Mouse (Mus musculus): ENCODE data around the gene Snrpn. TPM values are rescaled to one million over a fixed set of nuclear protein-coding genes. Genes with fewer than 3 reads are reported as not detected.
"Not testable (repeated sequence)": the region's sequence is repeated elsewhere in the genome, so short reads cannot be mapped to it uniquely, and the experiment has no call there.

Snrpn gene
- total RNA-seq (2014; rRNA removed) (398 and 399 TPM in 2 replicates), polyA plus RNA-seq (2015; fragmentation: Nextera tagmentation; extraction: Ambion mirVana) (678 and 847 TPM in 2 replicates)

GRCm38 (mm10) chr7:60139742-60140480 lies at the start of gene Snrpn:
TSS of gene Snrpn (minus strand) at chr7:60140219.
- WGBS = 43% methylated on average over 4 of the region's 4 CpGs
- 0 out of 2 replicates have a peak, but pooled peaks have one; percentile 8 for TF ChIP-seq CTCF (IDR thresholded peaks at IDR 0.05; ENCODE audit: low read depth)
- H3K9me3 ChIP-seq (ENCODE audit: low read length) = no peaks in the 10 kb centered on the region
- H3K27me3 ChIP-seq (ENCODE audit: insufficient read depth, low read length) = no peaks in the 10 kb centered on the region
- no peak within 1 kb of the TSS for H3K4me3 ChIP-seq (ENCODE audit: low read depth, low read length)
- H3K4me1 ChIP-seq (ENCODE audit: insufficient read depth) = no peaks in the 10 kb centered on the region
- no peak within 1 kb of the TSS for H3K4me2 ChIP-seq (ENCODE audit: low read depth)
- DNase-seq = peak; percentile 79
- ATAC-seq = peak; percentile 60
- H3K27ac ChIP-seq (ENCODE audit: low read depth, low read length) = no peak within 1 kb of the TSS
- no peak within 1 kb of the TSS for H3K9ac ChIP-seq
- H3K36me3 ChIP-seq (ENCODE audit: insufficient read depth) = no peaks in the 10 kb centered on the region

GRCm38 (mm10) chr7:60170250-60171185 lies 30.5 kb upstream of the Snrpn start:
- peak overlapping the region; percentile 57 for H3K27ac ChIP-seq (ENCODE audit: low read depth, low read length)
- H3K36me3 ChIP-seq (ENCODE audit: insufficient read depth) = no peaks in the 10 kb centered on the region
- no peak overlapping the region for H3K4me3 ChIP-seq (ENCODE audit: low read depth, low read length)
- ATAC-seq (peak; percentile 94), DNase-seq (peak; percentile 85)
- H3K4me2 ChIP-seq (ENCODE audit: low read depth) = peak overlapping the region; percentile 21; the same call in 1 of the 2 replicates
- no peak for TF ChIP-seq CTCF (IDR thresholded peaks at IDR 0.05; ENCODE audit: low read depth)
- no peaks in the 10 kb centered on the region for H3K27me3 ChIP-seq (ENCODE audit: insufficient read depth, low read length)
- WGBS = 48% methylated on average over 5 of the region's 5 CpGs
- H3K9me3 ChIP-seq (ENCODE audit: low read length) = no peaks in the 10 kb centered on the region
- H3K4me1 ChIP-seq (ENCODE audit: insufficient read depth) = no peaks in the 10 kb centered on the region
- peak overlapping the region; percentile 22; the same call in 1 of the 2 replicates for H3K9ac ChIP-seq

GRCm38 (mm10) chr7:60125332-60125731 lies 14.7 kb downstream of the Snrpn start:
- H3K9me3 ChIP-seq (ENCODE audit: low read length) = no peaks in the 10 kb centered on the region
- H3K9ac ChIP-seq = no peak overlapping the region
- ATAC-seq = no peak
- H3K4me3 ChIP-seq (ENCODE audit: low read depth, low read length) = no peak overlapping the region
- no peak for DNase-seq
- no peaks in the 10 kb centered on the region for H3K4me1 ChIP-seq (ENCODE audit: insufficient read depth)
- no peak overlapping the region for H3K4me2 ChIP-seq (ENCODE audit: low read depth)
- no peak overlapping the region for H3K27ac ChIP-seq (ENCODE audit: low read depth, low read length)
- H3K27me3 ChIP-seq (ENCODE audit: insufficient read depth, low read length) = no peaks in the 10 kb centered on the region
- 75% methylated on average over 7 of the region's 7 CpGs for WGBS
- no peak for TF ChIP-seq CTCF (IDR thresholded peaks at IDR 0.05; ENCODE audit: low read depth)
- no peaks in the 10 kb centered on the region for H3K36me3 ChIP-seq (ENCODE audit: insufficient read depth)

GRCm38 (mm10) chr7:60123086-60123624 lies 16.9 kb downstream of the Snrpn start:
- DNase-seq; H3K36me3 ChIP-seq (ENCODE audit: insufficient read depth); H3K4me2 ChIP-seq (ENCODE audit: low read depth); ATAC-seq; H3K9me3 ChIP-seq (ENCODE audit: low read length); H3K27ac ChIP-seq (ENCODE audit: low read depth, low read length); H3K4me1 ChIP-seq (ENCODE audit: insufficient read depth); H3K4me3 ChIP-seq (ENCODE audit: low read depth, low read length); H3K27me3 ChIP-seq (ENCODE audit: insufficient read depth, low read length); H3K9ac ChIP-seq: not testable (repeated sequence)
- 48% methylated on average over 3 of the region's 3 CpGs for WGBS

- DNase-seq (no peak), ATAC-seq (no peak)
- no peaks in the 10 kb centered on the region for H3K36me3 ChIP-seq (ENCODE audit: insufficient read depth)
- 65% methylated on average over 2 of the region's 2 CpGs for WGBS
- H3K4me2 ChIP-seq (ENCODE audit: low read depth) = no peak overlapping the region
- no peak for TF ChIP-seq CTCF (IDR thresholded peaks at IDR 0.05; ENCODE audit: low read depth)
- no peak overlapping the region for H3K9ac ChIP-seq
- no peak overlapping the region for H3K4me3 ChIP-seq (ENCODE audit: low read depth, low read length)
- H3K27me3 ChIP-seq (ENCODE audit: insufficient read depth, low read length) = no peaks in the 10 kb centered on the region
- no peak overlapping the region for H3K27ac ChIP-seq (ENCODE audit: low read depth, low read length)
- H3K4me1 ChIP-seq (ENCODE audit: insufficient read depth) = no peaks in the 10 kb centered on the region
- H3K9me3 ChIP-seq (ENCODE audit: low read length) = no peaks in the 10 kb centered on the region
These were observed 17.5 kb downstream of the Snrpn start for GRCm38 (mm10) chr7:60122434-60123085.

- no peaks in the 10 kb centered on the region for H3K4me1 ChIP-seq (ENCODE audit: insufficient read depth)
- peak; percentile 95 for ATAC-seq
- H3K4me3 ChIP-seq (ENCODE audit: low read depth, low read length) = no peak overlapping the region
- no peaks in the 10 kb centered on the region for H3K9me3 ChIP-seq (ENCODE audit: low read length)
- H3K4me2 ChIP-seq (ENCODE audit: low read depth) = peak overlapping the region; percentile 3; the same call in 1 of the 2 replicates
- 33% methylated on average over 3 of the region's 3 CpGs for WGBS
- no peak overlapping the region for H3K27ac ChIP-seq (ENCODE audit: low read depth, low read length)
- DNase-seq = peak; percentile 85
- H3K27me3 ChIP-seq (ENCODE audit: insufficient read depth, low read length) = no peaks in the 10 kb centered on the region
- TF ChIP-seq CTCF (IDR thresholded peaks at IDR 0.05; ENCODE audit: low read depth) = no peak
- no peak overlapping the region for H3K9ac ChIP-seq
- no peaks in the 10 kb centered on the region for H3K36me3 ChIP-seq (ENCODE audit: insufficient read depth)
These were observed 42.7 kb downstream of the Snrpn start for GRCm38 (mm10) chr7:60097154-60097859.
